Comparison of ENCODE assay signal across 8 mouse cellular contexts in the genomic region with DNA sequence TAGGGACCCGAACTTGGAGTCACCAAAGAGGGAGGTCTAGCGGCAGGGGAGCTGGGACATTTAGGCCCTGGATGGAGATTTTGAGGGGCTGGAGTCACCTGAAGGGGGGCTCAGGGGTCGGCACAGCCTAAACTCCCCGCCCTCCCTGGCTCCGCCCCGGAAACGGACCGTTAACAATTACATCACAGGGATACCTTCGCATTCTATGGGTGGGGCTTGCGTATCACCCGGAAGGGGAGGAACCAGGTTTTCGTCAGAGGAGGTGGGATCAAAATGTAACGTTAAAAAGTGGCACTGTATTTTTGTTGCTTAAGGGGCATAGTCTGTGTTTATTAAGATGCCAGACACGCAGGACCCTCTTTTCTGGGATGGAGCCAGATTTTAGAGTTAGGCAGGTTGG. TPM values are rescaled to one million over a fixed set of nuclear protein-coding genes. Genes with fewer than 3 reads are reported as not detected.
DNase-seq lines count a peak whose midpoint lies in the region; ATAC-seq lines count a peak whose summit lies in the region.
"Not testable (repeated sequence)": the region's sequence is repeated elsewhere in the genome, so short reads cannot be mapped to it uniquely, and the experiment has no call there.

A gene (minus strand): TSS at position 246 of the 400 bp plus-strand sequence.

- not testable (repeated sequence) for ATAC-seq in embryonic facial prominence, embryonic 12.5 days (ENCODE audit: insufficient number of reproducible peaks, insufficient read depth, low FRiP score, low TSS enrichment)

- 0 out of 2 replicates have a peak within 1 kb of the TSS, but pooled peaks have one; percentile 23 for H3K27ac ChIP-seq in embryonic facial prominence, embryonic 12.5 days
- H3K27ac ChIP-seq in midbrain, embryonic 10.5 days (replicated peaks): peak within 1 kb of the TSS; percentile 74

- WGBS in embryonic facial prominence, embryonic 12.5 days: under 1% methylated on average over 12 of the region's 14 CpGs
- WGBS in midbrain, embryonic 10.5 days: under 1% methylated on average over 13 of the region's 14 CpGs

- not testable (repeated sequence) for H3K9me3 ChIP-seq in embryonic facial prominence, embryonic 12.5 days; midbrain, embryonic 10.5 days (replicated peaks)

- intact Hi-C loops in left cerebral cortex, postnatal 36 days (cut with DNase I): not testable (repeated sequence)

- peak; percentile 84 for DNase-seq in adrenal gland, postnatal 25 days
- peak; percentile 79 for DNase-seq in heart, adult 8-10 months (ENCODE audit: low spot score)
- DNase-seq in kidney, adult 18-20 months: peak; percentile 91
- DNase-seq in left cerebral cortex, postnatal 36 days (ENCODE audit: low spot score in 2 of 2): peak; percentile 73 to 78
- peak; percentile 82 for DNase-seq in midbrain, embryonic 10.5 days (ENCODE audit: low spot score)
- peak; percentile 83 for DNase-seq in right cerebral cortex, postnatal 25 days
- DNase-seq in urinary bladder, postnatal 25 days (ENCODE audit: low spot score): peak; percentile 69

- H3K4me3 ChIP-seq in embryonic facial prominence, embryonic 12.5 days: peak within 1 kb of the TSS; percentile 42
- H3K4me3 ChIP-seq in midbrain, embryonic 10.5 days: peak within 1 kb of the TSS; percentile 57

- H3K4me2 ChIP-seq in embryonic facial prominence, embryonic 12.5 days (replicated peaks): peak within 1 kb of the TSS; percentile 46

- not testable (repeated sequence) for H3K27me3 ChIP-seq in embryonic facial prominence, embryonic 12.5 days; midbrain, embryonic 10.5 days (ENCODE audit: low read depth, poor library complexity, severe bottlenecking)

- not testable (repeated sequence) for H3K36me3 ChIP-seq in embryonic facial prominence, embryonic 12.5 days; midbrain, embryonic 10.5 days

- H3K9ac ChIP-seq in embryonic facial prominence, embryonic 12.5 days: 0 out of 2 replicates have a peak within 1 kb of the TSS, but pooled peaks have one; percentile 40

- H3K4me1 ChIP-seq in embryonic facial prominence, embryonic 12.5 days; midbrain, embryonic 10.5 days: not testable (repeated sequence)

RNA-seq across cellular contexts. Expression of the gene that starts here (rescaled TPM):
- 32.6 and 46.2 TPM in 2 replicates for total RNA-seq in adrenal gland, postnatal 25 days (2021)
- 71.7 and 81.6 TPM in 2 replicates for polyA plus RNA-seq in embryonic facial prominence, embryonic 12.5 days (2016; fragmentation: Nextera tagmentation; extraction: Ambion mirVana)
- 10 to 100 TPM; 12.3 to 19.6 (median 14.5) TPM for total RNA-seq in heart, adult 8-10 months (2022)
- total RNA-seq in left cerebral cortex, postnatal 36 days (2021): 100 to 1,000 TPM; 244 to 288 TPM
- 52.4 and 67.6 TPM in 2 replicates for polyA plus RNA-seq in midbrain, embryonic 10.5 days (2016; fragmentation: Nextera tagmentation; extraction: Ambion mirVana)
